Mouse (Mus musculus): ENCODE measurements around the gene Llph.

DNA sequence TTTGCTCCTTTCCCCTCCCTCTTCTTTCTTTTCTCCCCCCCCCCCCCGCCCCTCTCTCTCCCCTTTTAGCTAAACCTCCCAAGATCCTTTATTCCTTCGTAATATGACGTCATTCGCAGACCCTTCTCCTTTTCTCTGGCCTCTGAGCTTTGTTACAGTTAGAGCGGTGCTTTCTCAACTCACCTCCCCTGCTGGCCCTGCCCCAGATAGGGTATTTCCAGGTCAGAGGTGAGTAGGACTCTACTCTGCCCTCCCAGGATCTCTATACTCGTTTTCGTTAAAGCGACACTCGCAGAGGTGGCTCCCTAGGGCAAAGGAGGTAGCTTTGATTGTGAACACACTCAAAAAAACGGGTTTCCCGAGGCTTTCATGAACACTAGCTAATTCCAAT is 45.0 kb downstream of the Llph start:
- no peak for TF ChIP-seq CTCF (IDR thresholded peaks at IDR 0.05; ENCODE audit: borderline replicate concordance, extremely low read depth, insufficient read depth, insufficient read length)
- TF ChIP-seq POLR2A (IDR thresholded peaks at IDR 0.05; ENCODE audit: borderline replicate concordance, extremely low read depth, insufficient read depth, insufficient read length, poor library complexity, severe bottlenecking): no peak
